In genomic region chr9:88548614-88548945, GRCm38 (mm10) we compare ENCODE assay signal across 8 mouse cellular contexts. TPM values are rescaled to one million over a fixed set of nuclear protein-coding genes. Genes with fewer than 3 reads are reported as not detected.
DNase-seq lines count a peak whose midpoint lies in the region; ATAC-seq and TF ChIP-seq lines count a peak whose summit lies in the region.

No protein-coding gene starts in this region.

- 0 out of 2 replicates have a peak, but pooled peaks have one; percentile 6 for ATAC-seq in kidney, embryonic 15.5 days (replicated peaks; ENCODE audit: low FRiP score)
- peak; percentile 5; the same call in 1 of the 2 replicates for ATAC-seq in hindbrain, embryonic 13.5 days (ENCODE audit: low FRiP score)
- ATAC-seq in midbrain, embryonic 13.5 days, result no peak

- TF ChIP-seq POLR2A in bone marrow, adult 2 months (IDR thresholded peaks at IDR 0.05; ENCODE audit: borderline replicate concordance, control insufficient read depth, low read depth, low read length), result no peak

- 2% methylated on average over 8 of the region's 8 CpGs for WGBS in kidney, embryonic 15.5 days
- WGBS in bone marrow, adult 2 months, result 2% methylated on average over 8 of the region's 8 CpGs
- WGBS in hindbrain, embryonic 13.5 days, result 7% methylated on average over 8 of the region's 8 CpGs
- WGBS in midbrain, embryonic 13.5 days, result 8% methylated on average over 8 of the region's 8 CpGs

- H3K4me1 ChIP-seq in kidney, embryonic 15.5 days, result peaks cover 21% of the 10 kb centered on the region
- no peaks in the 10 kb centered on the region; the same call in 1 of the 2 replicates for H3K4me1 ChIP-seq in bone marrow, adult 2 months (ENCODE audit: control insufficient read depth, insufficient read depth, low read length)
- peaks cover 36% of the 10 kb centered on the region for H3K4me1 ChIP-seq in hindbrain, embryonic 13.5 days (replicated peaks)
- peaks cover 32% of the 10 kb centered on the region for H3K4me1 ChIP-seq in midbrain, embryonic 13.5 days (replicated peaks)

- H3K36me3 ChIP-seq in kidney, embryonic 15.5 days, result peaks cover 6% of the 10 kb centered on the region
- peaks cover 17% of the 10 kb centered on the region for H3K36me3 ChIP-seq in hindbrain, embryonic 13.5 days
- H3K36me3 ChIP-seq in midbrain, embryonic 13.5 days, result peaks cover 12% of the 10 kb centered on the region

- no peaks in the 10 kb centered on the region for H3K27me3 ChIP-seq in kidney, embryonic 15.5 days
- H3K27me3 ChIP-seq in hindbrain, embryonic 13.5 days, result no peaks in the 10 kb centered on the region
- H3K27me3 ChIP-seq in midbrain, embryonic 13.5 days, result no peaks in the 10 kb centered on the region

- no peak for DNase-seq in kidney, postnatal 14 days
- DNase-seq in frontal cortex, postnatal 10 days (ENCODE audit: low spot score in 2 of 2), result no peak
- DNase-seq in urinary bladder, adult 2 months (ENCODE audit: low spot score), result no peak
- DNase-seq in adrenal gland, postnatal 25 days, result no peak

- no peaks in the 10 kb centered on the region for H3K9me3 ChIP-seq in kidney, embryonic 15.5 days (replicated peaks)
- H3K9me3 ChIP-seq in hindbrain, embryonic 13.5 days, result no peaks in the 10 kb centered on the region
- H3K9me3 ChIP-seq in midbrain, embryonic 13.5 days, result no peaks in the 10 kb centered on the region

- peak overlapping the region; percentile 72 for H3K4me2 ChIP-seq in kidney, embryonic 15.5 days
- peak overlapping the region; percentile 72 for H3K4me2 ChIP-seq in hindbrain, embryonic 13.5 days
- peak overlapping the region; percentile 69 for H3K4me2 ChIP-seq in midbrain, embryonic 13.5 days (replicated peaks)

- H3K4me3 ChIP-seq in kidney, embryonic 15.5 days (replicated peaks), result peak overlapping the region; percentile 89
- peak overlapping the region; percentile 85 for H3K4me3 ChIP-seq in bone marrow, adult 2 months (replicated peaks; ENCODE audit: control insufficient read depth, low read depth, low read length)
- H3K4me3 ChIP-seq in hindbrain, embryonic 13.5 days, result peak overlapping the region; percentile 79
- peak overlapping the region; percentile 81 for H3K4me3 ChIP-seq in midbrain, embryonic 13.5 days (replicated peaks)

- TF ChIP-seq CTCF in bone marrow, adult 2 months (IDR thresholded peaks at IDR 0.05; ENCODE audit: control insufficient read depth, insufficient read depth, low read length), result no peak

- H3K27ac ChIP-seq in kidney, embryonic 15.5 days, result peak overlapping the region; percentile 85
- peak overlapping the region; percentile 67 for H3K27ac ChIP-seq in bone marrow, adult 2 months (ENCODE audit: control insufficient read depth, insufficient read depth, low read depth, low read length, poor library complexity)
- peak overlapping the region; percentile 93 for H3K27ac ChIP-seq in hindbrain, embryonic 13.5 days
- H3K27ac ChIP-seq in midbrain, embryonic 13.5 days, result peak overlapping the region; percentile 86

- H3K9ac ChIP-seq in kidney, embryonic 15.5 days, result peak overlapping the region; percentile 71
- peak overlapping the region; percentile 86 for H3K9ac ChIP-seq in hindbrain, embryonic 13.5 days
- H3K9ac ChIP-seq in midbrain, embryonic 13.5 days (replicated peaks), result peak overlapping the region; percentile 84

RNA-seq across cellular contexts. Expression of gene Zfp949, which starts 0.8 kb away (rescaled TPM):
- 10.7 and 10.8 TPM in 2 replicates for polyA plus RNA-seq in kidney, embryonic 15.5 days (2015; fragmentation: Nextera tagmentation; extraction: Ambion mirVana)
- polyA plus RNA-seq in bone marrow, adult 2 months (2011; ENCODE audit: insufficient read depth, insufficient read length, low replicate concordance, missing spikeins), result 12.7 and 17.0 TPM in 2 replicates
- polyA plus RNA-seq in hindbrain, embryonic 13.5 days (2015; fragmentation: Nextera tagmentation; extraction: Ambion mirVana), result 20.1 and 22.3 TPM in 2 replicates
- 18.5 and 20.4 TPM in 2 replicates for polyA plus RNA-seq in midbrain, embryonic 13.5 days (2015; fragmentation: Nextera tagmentation; extraction: Ambion mirVana)
- 9.7 and 10.3 TPM in 2 replicates for polyA plus RNA-seq in urinary bladder, adult 2 months (2012; rRNA removed)
- total RNA-seq in adrenal gland, postnatal 25 days (2021), result 10.6 and 11.1 TPM in 2 replicates

RNA-seq across cellular contexts. Expression of gene Trim43a, which starts 32.1 kb away (rescaled TPM):
- polyA plus RNA-seq in kidney, embryonic 15.5 days (2015; fragmentation: Nextera tagmentation; extraction: Ambion mirVana), result 0.08 and 0.18 TPM in 2 replicates
- not detected in 2 replicates for polyA plus RNA-seq in bone marrow, adult 2 months (2011; ENCODE audit: insufficient read depth, insufficient read length, low replicate concordance, missing spikeins)
- polyA plus RNA-seq in hindbrain, embryonic 13.5 days (2015; fragmentation: Nextera tagmentation; extraction: Ambion mirVana), result 0.18 and 0.28 TPM in 2 replicates
- 0.20 and 0.67 TPM in 2 replicates for polyA plus RNA-seq in midbrain, embryonic 13.5 days (2015; fragmentation: Nextera tagmentation; extraction: Ambion mirVana)
- 0.03 TPM in 1 of 2 replicates, not detected in the other for polyA plus RNA-seq in urinary bladder, adult 2 months (2012; rRNA removed)
- total RNA-seq in adrenal gland, postnatal 25 days (2021), result 0.97 TPM in 1 of 2 replicates, not detected in the other
